Mouse (Mus musculus) spleen, adult 2 months (tissue): ENCODE data around the gene Lpar5. TPM values are rescaled to one million over a fixed set of nuclear protein-coding genes. Genes with fewer than 3 reads are reported as not detected.
"Not testable (repeated sequence)": the region's sequence is repeated elsewhere in the genome, so short reads cannot be mapped to it uniquely, and the experiment has no call there.

Experiments
- DNase-seq, 2 experiments: peaks; one replicate each; pipeline versions ENCODE4 v3.0.0 to v3.0.0-alpha.2; 2012 to 2021; ENCODE audit warnings: low spot score in 2 of 2, low read depth in 1 of 2
- H3K27ac ChIP-seq: fragments of 200-500 bp; 2 replicates; pipeline ENCODE4 v1.5.1; 2012; ENCODE audit warnings: low read length, inconsistent platforms; ENCODE audit not compliant: insufficient read depth
- H3K27me3 ChIP-seq: fragments of 200-500 bp; 2 replicates; pipeline ENCODE4 v1.6.1; 2012; ENCODE audit warnings: mild to moderate bottlenecking, moderate library complexity, low read length, inconsistent platforms; ENCODE audit not compliant: control insufficient read depth, insufficient read depth
- H3K36me3 ChIP-seq: fragments of 200-500 bp; 2 replicates; pipeline ENCODE4 v1.6.1; 2012; ENCODE audit warnings: mild to moderate bottlenecking, low read length, inconsistent platforms; ENCODE audit not compliant: control insufficient read depth, insufficient read depth
- H3K4me1 ChIP-seq: fragments of 200-500 bp; 2 replicates; pipeline ENCODE4 v1.6.1; 2011; ENCODE audit warnings: inconsistent platforms; ENCODE audit not compliant: control insufficient read depth, insufficient read depth, insufficient read length
- H3K4me3 ChIP-seq: fragments of 200-500 bp; 2 replicates; pipeline ENCODE4 v1.5.1; 2011; ENCODE audit warnings: mild to moderate bottlenecking, inconsistent platforms; ENCODE audit not compliant: insufficient read depth, insufficient read length; ENCODE audit errors: extremely low read depth
- CTCF ChIP-seq: fragments of 200-500 bp; IDR thresholded peaks from 2 replicates; pipeline ENCODE4 v1.5.1; 2011; ENCODE audit warnings: mild to moderate bottlenecking, inconsistent platforms; ENCODE audit not compliant: insufficient read depth, insufficient read length, insufficient replicate concordance; ENCODE audit errors: extremely low read depth
- POLR2A ChIP-seq: fragments of 200-500 bp; IDR thresholded peaks from 2 replicates; pipeline ENCODE4 v1.6.1; 2011; ENCODE audit warnings: low read depth, low read length, inconsistent platforms
- WGBS: fragments of 180-500 bp; shearing (Covaris S2); methylation state at CpG from one replicate; pipeline ENCODE4 v1.1.7; 2018; 5-methylcytosine and 5-hydroxymethylcytosine counted together
- polyA plus RNA-seq: library from polyadenylated mRNA; depleted of rRNA; stranded (reverse); fragments of >200 nt; gene quantifications from 2 replicates; pipeline ENCODE4 v1.2.3, GENCODE M21; 2012; rRNA removed

Lpar5 gene
- 62.1 and 64.3 TPM in 2 replicates for polyA plus RNA-seq

DNA sequence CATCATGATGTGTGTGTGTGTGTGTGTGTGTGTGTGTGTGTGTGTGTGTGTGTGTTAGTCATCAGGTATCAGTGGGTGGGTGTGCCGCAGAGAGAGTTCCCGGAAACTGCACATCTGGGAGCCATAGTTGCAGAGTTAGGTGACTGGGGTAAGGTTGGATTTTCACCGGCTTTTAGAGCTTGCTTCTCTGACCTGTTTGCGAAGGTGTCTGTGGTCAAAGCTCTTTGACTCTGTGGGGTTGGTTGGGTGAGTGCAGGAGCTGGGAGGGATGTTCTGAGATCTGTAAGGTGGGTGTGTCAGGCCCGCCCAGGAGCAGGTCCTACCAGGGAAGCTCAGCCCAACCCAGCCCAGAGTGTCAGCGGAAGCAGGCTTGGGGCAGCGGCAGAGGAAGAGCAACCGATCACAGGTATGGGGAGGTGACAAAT, at the start of gene Lpar5:
Gene Lpar5, plus strand, starts transcription at position 350 of the 425 bp plus-strand sequence.
- Histone ChIP-seq H3K27me3 (no peaks in the 10 kb centered on the region), H3K36me3 (no peaks in the 10 kb centered on the region), H3K4me1 (peaks cover 2% of the 10 kb centered on the region; the same call in 1 of the 2 replicates), H3K4me3 (0 out of 2 replicates have a peak within 1 kb of the TSS, but pooled peaks have one; percentile 7), H3K27ac (peak within 1 kb of the TSS; percentile 57)
- DNase-seq: peak in 1 of 2 experiments; percentile 14
- no peak for TF ChIP-seq POLR2A
- no peak for TF ChIP-seq CTCF
- WGBS: 72% methylated on average over 8 of the region's 8 CpGs

- 66% methylated on average over 9 of the region's 9 CpGs for WGBS
- not testable (repeated sequence) for H3K27me3 ChIP-seq, H3K27ac ChIP-seq, H3K4me1 ChIP-seq, H3K4me3 ChIP-seq
- DNase-seq: peak; percentile 29
- peak; percentile 97 for TF ChIP-seq CTCF
- H3K36me3 ChIP-seq: peaks cover 33% of the 10 kb centered on the region
These were observed 37.2 kb upstream of the Lpar5 start for GRCm38 (mm10) chr6:125030532-125030931.

- Histone ChIP-seq H3K4me1 (no peaks in the 10 kb centered on the region), H3K27ac (no peak overlapping the region), H3K36me3 (peaks cover 39% of the 10 kb centered on the region), H3K27me3 (no peaks in the 10 kb centered on the region), H3K4me3 (no peak overlapping the region)
- no peak for DNase-seq
- no peak for TF ChIP-seq POLR2A
- WGBS: 90% methylated on average over 16 of the region's 16 CpGs
These were observed 36.1 kb upstream of the Lpar5 start for GRCm38 (mm10) chr6:125031604-125032003.

GRCm38 (mm10) chr6:125038666-125039065, 29.1 kb upstream of the Lpar5 start:
- TF ChIP-seq CTCF (no peak), POLR2A (no peak)
- 97% methylated on average over 4 of the region's 4 CpGs for WGBS
- no peak for DNase-seq
- H3K27ac ChIP-seq: no peak overlapping the region
- H3K4me3 ChIP-seq: no peak overlapping the region
- H3K36me3 ChIP-seq: peaks cover 16% of the 10 kb centered on the region
- H3K4me1 ChIP-seq: peaks cover 4% of the 10 kb centered on the region; the same call in 1 of the 2 replicates
- H3K27me3 ChIP-seq: no peaks in the 10 kb centered on the region

DNA sequence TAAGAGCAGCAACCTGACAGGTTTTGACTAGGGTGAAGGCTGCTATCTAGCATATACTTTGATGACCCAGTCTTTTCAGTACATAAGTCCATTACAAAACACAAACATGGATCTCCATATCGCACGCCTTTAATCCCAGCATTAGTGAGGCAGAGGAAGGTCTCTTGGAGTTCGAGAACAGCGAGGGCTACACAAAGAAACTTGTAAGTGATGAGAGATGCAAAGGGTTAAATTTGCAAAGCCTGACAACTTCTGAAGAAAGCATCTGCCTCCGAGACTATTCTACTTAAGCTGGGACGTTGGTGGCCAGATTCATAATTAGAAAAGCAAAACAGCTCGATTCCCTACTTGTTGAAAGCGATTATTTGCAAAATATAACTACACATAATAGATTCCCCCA, 28.6 kb upstream of the Lpar5 start:
- DNase-seq: no peak
- H3K4me3 ChIP-seq: peak overlapping the region; percentile 37
- 15% methylated on average over 8 of the region's 8 CpGs for WGBS
- H3K27ac ChIP-seq: peak overlapping the region; percentile 58; the same call in 1 of the 2 replicates
- TF ChIP-seq CTCF (no peak), POLR2A (no peak)
- H3K36me3 ChIP-seq: peaks cover 18% of the 10 kb centered on the region
- no peaks in the 10 kb centered on the region for H3K27me3 ChIP-seq
- H3K4me1 ChIP-seq: peaks cover 4% of the 10 kb centered on the region; the same call in 1 of the 2 replicates

DNA sequence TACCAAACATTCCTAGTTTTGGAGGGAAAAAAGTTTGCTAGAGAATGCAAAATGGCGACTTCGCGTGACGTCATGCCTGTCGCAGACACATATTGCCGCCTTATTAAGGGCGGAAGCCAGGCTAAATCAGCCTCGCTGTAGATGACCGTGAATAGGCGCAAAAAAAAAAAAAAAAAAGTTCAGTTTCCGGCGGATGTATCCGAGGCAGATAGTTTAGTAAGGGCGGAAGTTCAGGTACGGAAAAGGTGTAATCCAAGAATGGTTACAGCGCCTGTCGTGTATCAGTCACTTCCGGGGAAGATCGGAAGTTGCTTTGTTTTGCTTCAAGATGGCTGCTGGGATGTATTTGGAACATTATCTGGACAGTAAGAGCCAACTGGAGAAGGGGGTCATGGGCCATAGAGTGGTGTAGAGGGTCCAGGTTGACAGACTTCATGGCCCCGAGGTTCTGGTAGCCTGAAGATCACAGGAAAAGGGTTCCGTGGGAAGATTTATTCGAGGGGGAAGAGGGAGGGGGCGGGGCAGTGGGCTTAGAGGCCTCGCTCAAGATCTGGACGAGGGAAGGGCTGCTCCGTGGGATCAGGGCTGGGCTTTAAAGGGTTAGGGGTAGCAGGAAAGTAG, 28.1 kb upstream of the Lpar5 start, which contains the start of gene Ing4:
Gene Ing4, plus strand, starts transcription at position 228 of the 621 bp plus-strand sequence.
- WGBS: under 1% methylated on average over 26 of the region's 26 CpGs
- DNase-seq: peak; percentile 89 to 98
- Histone ChIP-seq H3K4me3 (peak within 1 kb of the TSS; percentile 97), H3K27ac (peak within 1 kb of the TSS; percentile 76), H3K27me3 (no peaks in the 10 kb centered on the region), H3K36me3 (peaks cover 21% of the 10 kb centered on the region), H3K4me1 (peaks cover 4% of the 10 kb centered on the region; the same call in 1 of the 2 replicates)
- TF ChIP-seq CTCF: no peak
- TF ChIP-seq POLR2A: no peak

DNA sequence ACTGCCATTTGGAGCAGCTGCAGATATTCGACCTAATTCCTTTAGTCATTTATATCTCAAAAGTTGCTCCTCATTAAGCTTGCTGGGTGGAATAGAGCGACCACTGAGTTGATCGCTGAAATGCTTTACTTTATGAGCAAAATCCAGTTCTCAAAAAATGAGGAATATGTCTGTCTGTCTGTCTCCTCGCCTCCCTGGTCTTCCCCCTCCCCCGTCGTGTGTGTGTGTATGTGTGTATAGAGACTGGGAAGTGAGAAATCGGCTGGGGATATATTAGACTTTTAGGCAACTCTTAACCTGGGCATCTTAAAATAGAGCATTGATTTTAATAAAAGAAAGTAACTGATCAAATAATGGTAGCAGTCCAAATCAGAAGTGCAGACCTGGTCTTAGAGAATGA, 27.5 kb upstream of the Lpar5 start:
- Histone ChIP-seq H3K27me3 (no peaks in the 10 kb centered on the region), H3K36me3 (peaks cover 22% of the 10 kb centered on the region), H3K4me1 (peaks cover 4% of the 10 kb centered on the region; the same call in 1 of the 2 replicates), H3K4me3 (peak overlapping the region; percentile 97), H3K27ac (peak overlapping the region; percentile 76)
- no peak for DNase-seq
- TF ChIP-seq CTCF: no peak
- TF ChIP-seq POLR2A: no peak
- WGBS: 8% methylated on average over 7 of the region's 7 CpGs
